Mouse (Mus musculus) MEL (cell line): ENCODE data around the gene Ndufaf1. TPM values are rescaled to one million over a fixed set of nuclear protein-coding genes. Genes with fewer than 3 reads are reported as not detected.

ENCODE experiments used
- DNase-seq: peaks from one replicate; pipeline ENCODE4 v3.0.0; 2011; ENCODE audit warnings: low read depth, low spot score
- H3K27ac ChIP-seq: 2 replicates; pipeline ENCODE4 v1.5.1; 2012; ENCODE audit warnings: low read depth, mild to moderate bottlenecking, control low read depth, low read length, moderate library complexity; ENCODE audit not compliant: control insufficient read depth
- H3K27me3 ChIP-seq, 2 experiments: fragments of 150-350 bp in 1 of 2; sonication (generic) in 1 of 2; 2 replicates each; pipeline ENCODE4 v1.6.1; 2012; ENCODE audit warnings: low read length in 2 of 2, mild to moderate bottlenecking in 2 of 2, improper control_type of control experiment in 1 of 2, moderate library complexity in 1 of 2; ENCODE audit not compliant: insufficient read depth in 2 of 2, control insufficient read depth in 1 of 2
- H3K36me3 ChIP-seq, 2 experiments: 2 replicates each; pipeline ENCODE4 v1.6.1; 2012 to 2014; ENCODE audit warnings: low read length in 2 of 2, improper control_type of control experiment in 1 of 2, inconsistent platforms in 1 of 2, mild to moderate bottlenecking in 1 of 2; ENCODE audit not compliant: insufficient read depth in 2 of 2, control insufficient read depth in 1 of 2
- H3K4me1 ChIP-seq, 2 experiments: fragments of 150-350 bp in 1 of 2; sonication (generic) in 1 of 2; 2 replicates each; pipeline ENCODE4 v1.6.1; 2012; ENCODE audit warnings: low read length in 2 of 2, improper control_type of control experiment in 1 of 2, mild to moderate bottlenecking in 1 of 2; ENCODE audit not compliant: insufficient read depth in 2 of 2, control insufficient read depth in 1 of 2
- H3K4me3 ChIP-seq, 2 experiments: fragments of 150-350 bp in 1 of 2; sonication (generic) in 1 of 2; 2 replicates each; pipeline ENCODE4 v1.5.1; 2012; ENCODE audit warnings: low read depth in 2 of 2, low read length in 2 of 2, mild to moderate bottlenecking in 2 of 2, moderate library complexity in 2 of 2, control low read depth in 1 of 2, improper control_type of control experiment in 1 of 2; ENCODE audit not compliant: control insufficient read depth in 1 of 2, insufficient read depth in 1 of 2
- H3K79me2 ChIP-seq: 2 replicates; pipeline ENCODE4 v1.6.1; 2012; ENCODE audit warnings: mild to moderate bottlenecking, low read length, moderate library complexity; ENCODE audit not compliant: control insufficient read depth, poor library complexity, insufficient read depth
- H3K9ac ChIP-seq: 2 replicates; pipeline ENCODE4 v1.6.1; 2012; ENCODE audit warnings: low read depth, mild to moderate bottlenecking, control low read depth, low read length, moderate library complexity; ENCODE audit not compliant: control insufficient read depth, poor library complexity, severe bottlenecking
- H3K9me3 ChIP-seq: fragments of 150-350 bp; sonication (generic); replicated peaks from 2 replicates; pipeline ENCODE4 v1.6.1; 2012; ENCODE audit warnings: mild to moderate bottlenecking, low read length, improper control_type of control experiment, moderate library complexity; ENCODE audit not compliant: insufficient read depth
- BHLHE40 ChIP-seq: IDR thresholded peaks from 2 replicates; pipeline ENCODE4 v1.6.1; 2012; ENCODE audit warnings: low read depth, mild to moderate bottlenecking, inconsistent platforms, low read length, improper control_type of control experiment, borderline replicate concordance
- CHD1 ChIP-seq: IDR thresholded peaks from 2 replicates; pipeline ENCODE4 v1.6.1; 2012; ENCODE audit warnings: low read depth, mild to moderate bottlenecking, inconsistent platforms, low read length, improper control_type of control experiment
- CTCF ChIP-seq, 3 experiments: IDR thresholded peaks in 2 of 3; conservative IDR thresholded peaks in 1 of 3; 2 replicates each; pipeline ENCODE4 v1.5.1; 2011 to 2012; ENCODE audit warnings: low read length in 3 of 3, low read depth in 2 of 3, mild to moderate bottlenecking in 2 of 3, improper control_type of control experiment in 1 of 3, inconsistent platforms in 1 of 3, mixed read lengths in 1 of 3, moderate library complexity in 1 of 3; ENCODE audit not compliant: control insufficient read depth in 1 of 3, insufficient read depth in 1 of 3, poor library complexity in 1 of 3, severe bottlenecking in 1 of 3
- E2F4 ChIP-seq: IDR thresholded peaks from 2 replicates; pipeline ENCODE4 v1.6.1; 2011; ENCODE audit warnings: low read depth, low read length, improper control_type of control experiment, borderline replicate concordance
- GABPA ChIP-seq: IDR thresholded peaks from 2 replicates; pipeline ENCODE4 v1.6.1; 2012; ENCODE audit warnings: low read depth, mild to moderate bottlenecking, inconsistent platforms, low read length, improper control_type of control experiment, moderate library complexity
- JUND ChIP-seq: IDR thresholded peaks from 2 replicates; pipeline ENCODE4 v1.6.1; 2011; ENCODE audit warnings: low read depth, mild to moderate bottlenecking, improper control_type of control experiment, low read length
- MAFK ChIP-seq: IDR thresholded peaks from 2 replicates; pipeline ENCODE4 v1.6.1; 2011; ENCODE audit warnings: low read depth, mild to moderate bottlenecking, low read length, improper control_type of control experiment, borderline replicate concordance
- MAX ChIP-seq: IDR thresholded peaks from 2 replicates; pipeline ENCODE4 v1.6.1; 2011; ENCODE audit warnings: low read length, improper control_type of control experiment
- MAZ ChIP-seq: IDR thresholded peaks from 2 replicates; pipeline ENCODE4 v1.6.1; 2012; ENCODE audit warnings: low read depth, mild to moderate bottlenecking, inconsistent platforms, low read length, improper control_type of control experiment
- MYC ChIP-seq: IDR thresholded peaks from 2 replicates; pipeline ENCODE4 v1.6.1; 2011; ENCODE audit warnings: low read depth, mild to moderate bottlenecking, low read length, improper control_type of control experiment, moderate library complexity
- POLR2A ChIP-seq, 2 experiments: IDR thresholded peaks; 2 replicates each; pipeline ENCODE4 v1.6.1; 2011 to 2012; ENCODE audit warnings: low read length in 2 of 2, mild to moderate bottlenecking in 2 of 2, control low read depth in 1 of 2, improper control_type of control experiment in 1 of 2, low read depth in 1 of 2, moderate library complexity in 1 of 2; ENCODE audit not compliant: control insufficient read depth in 1 of 2, insufficient read depth in 1 of 2, poor library complexity in 1 of 2
- POLR2AphosphoS2 ChIP-seq: IDR thresholded peaks from 2 replicates; pipeline ENCODE4 v1.6.1; 2011; ENCODE audit warnings: low read length, improper control_type of control experiment
- POLR2AphosphoS5 ChIP-seq: IDR thresholded peaks from 2 replicates; pipeline ENCODE4 v1.6.1; 2012; ENCODE audit warnings: low read depth, borderline replicate concordance, mild to moderate bottlenecking, inconsistent platforms, low read length, moderate library complexity, mixed read lengths
- RAD21 ChIP-seq: IDR thresholded peaks from 2 replicates; pipeline ENCODE4 v1.6.1; 2011; ENCODE audit warnings: mild to moderate bottlenecking, low read depth, low read length, improper control_type of control experiment
- RCOR1 ChIP-seq: IDR thresholded peaks from 2 replicates; pipeline ENCODE4 v1.6.1; 2012; ENCODE audit warnings: low read depth, mild to moderate bottlenecking, inconsistent platforms, low read length, improper control_type of control experiment
- SMC3 ChIP-seq: IDR thresholded peaks from 2 replicates; pipeline ENCODE4 v1.6.1; 2011; ENCODE audit warnings: low read depth, low read length, improper control_type of control experiment
- TBP ChIP-seq: IDR thresholded peaks from 2 replicates; pipeline ENCODE4 v1.8.0; 2011; ENCODE audit warnings: low read depth, low read length, improper control_type of control experiment
- ZKSCAN1 ChIP-seq: IDR thresholded peaks from 2 replicates; pipeline ENCODE4 v1.6.1; 2012; ENCODE audit warnings: low read depth, mild to moderate bottlenecking, inconsistent platforms, low read length, improper control_type of control experiment, moderate library complexity
- ZNF384 ChIP-seq: IDR thresholded peaks from 2 replicates; pipeline ENCODE4 v1.6.1; 2012; ENCODE audit warnings: low read depth, mild to moderate bottlenecking, inconsistent platforms, low read length, improper control_type of control experiment
- polyA plus RNA-seq, 2 experiments: library from polyadenylated mRNA; stranded (reverse) in 1 of 2; unstranded in 1 of 2; fragments of >175 nt in 1 of 2; fragments of >200 nt in 1 of 2; gene quantifications; 2 replicates each; pipeline versions ENCODE4 v1.2.1 to v1.2.4; 2012; ENCODE audit warnings: low replicate concordance in 2 of 2, low read depth in 1 of 2; ENCODE audit not compliant: insufficient read length in 2 of 2, insufficient read depth in 1 of 2, missing spikeins in 1 of 2
- total RNA-seq: library from RNA; depleted of rRNA; stranded (reverse); fragments of 300-350 nt; gene quantifications from 2 replicates; pipeline ENCODE4 v1.2.3, GENCODE M21; 2012

Gene Ndufaf1
- total and polyA plus RNA-seq, 3 experiments = 18.0 to 25.3 TPM; not detected in 1

DNA sequence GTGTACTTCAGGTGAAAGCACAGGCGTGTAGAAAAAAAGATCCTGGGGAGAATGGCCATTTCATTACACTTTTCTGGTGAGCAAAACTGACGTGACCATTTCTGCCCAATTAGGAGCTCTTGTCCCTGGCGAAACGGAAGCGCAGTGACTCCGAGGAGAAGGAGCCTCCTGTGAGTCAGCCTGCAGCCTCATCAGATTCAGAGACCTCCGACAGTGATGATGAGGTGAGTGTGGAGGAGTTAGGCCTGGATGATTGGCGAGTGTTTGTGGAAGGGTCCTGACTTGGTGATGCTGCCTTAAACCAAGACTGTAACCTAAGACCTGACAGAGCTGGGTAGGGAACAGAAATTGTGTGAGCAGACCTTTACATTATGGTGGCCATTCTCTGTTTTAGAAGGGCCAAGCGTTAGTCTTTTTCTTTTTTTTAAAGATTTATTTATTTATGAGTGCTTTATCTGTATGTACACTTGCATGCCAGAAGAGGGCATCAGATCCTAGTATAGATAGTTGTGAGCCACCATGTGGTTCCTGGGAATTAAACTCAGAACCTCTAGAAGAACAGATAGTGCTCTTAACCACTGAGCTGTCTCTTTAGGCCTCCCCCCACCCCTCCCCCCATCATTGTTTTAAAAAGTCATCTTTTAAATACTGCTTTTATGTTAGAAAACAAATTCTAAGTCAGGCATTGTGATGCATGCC lies 29.5 kb upstream of the Ndufaf1 start:
- H3K27me3 ChIP-seq = no peaks in the 10 kb centered on the region
- H3K4me3 ChIP-seq = no peak overlapping the region
- H3K9me3 ChIP-seq = no peaks in the 10 kb centered on the region
- H3K36me3 ChIP-seq = peaks cover 8 to 9% of the 10 kb centered on the region in 2 experiments
- H3K27ac ChIP-seq = no peak overlapping the region
- H3K4me1 ChIP-seq = peaks cover 4 to 9% of the 10 kb centered on the region in 2 experiments; a peak in 3 of 4 replicates
- no peaks in the 10 kb centered on the region for H3K79me2 ChIP-seq
- DNase-seq = no peak
- H3K9ac ChIP-seq = no peak overlapping the region
- TF ChIP-seq RAD21 = peak; percentile 19
- TF ChIP-seq SMC3 = peak; percentile 30; the same call in 1 of the 2 replicates
- no peak for TF ChIP-seq E2F4
- TF ChIP-seq MYC = 0 out of 2 replicates have a peak, but pooled peaks have one; percentile 29
- TF ChIP-seq CTCF (IDR thresholded peaks at IDR 0.05 in 2 of 3, conservative IDR thresholded peaks at IDR 0.05 in 1 of 3; ENCODE audit: control insufficient read depth in 1 of 3, insufficient read depth in 1 of 3, low read depth in 2 of 3, low read length in 3 of 3, poor library complexity in 1 of 3, severe bottlenecking in 1 of 3) = peak in 1 of 3 experiments; percentile 36; a peak in 2 of 6 replicates
- TF ChIP-seq, all 39 proteins: peak for 4

DNA sequence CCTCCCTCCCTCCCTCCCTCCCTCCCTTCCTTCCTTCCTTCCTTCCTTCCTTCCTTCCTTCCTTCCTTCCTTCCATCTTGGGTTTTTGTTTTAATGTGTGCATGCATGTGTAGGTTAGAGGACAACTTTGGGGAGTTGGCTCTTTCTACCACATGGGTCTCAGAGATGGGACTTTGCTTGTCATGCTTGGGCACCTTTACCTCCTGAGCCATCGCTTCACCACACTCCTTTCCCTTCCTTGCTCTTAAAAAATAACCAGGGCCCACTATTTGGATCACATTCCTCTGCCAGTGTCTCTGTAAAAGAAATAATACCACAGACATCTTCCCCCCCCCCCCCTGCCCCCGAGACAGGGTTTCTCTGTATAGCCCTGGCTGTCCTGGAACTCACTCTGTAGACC lies 21.1 kb upstream of the Ndufaf1 start:
- H3K27ac ChIP-seq = no peak overlapping the region
- H3K36me3 ChIP-seq = peaks cover 0 to 18% of the 10 kb centered on the region in 2 experiments; a peak in 2 of 4 replicates
- H3K4me1 ChIP-seq = no peaks in the 10 kb centered on the region

DNA sequence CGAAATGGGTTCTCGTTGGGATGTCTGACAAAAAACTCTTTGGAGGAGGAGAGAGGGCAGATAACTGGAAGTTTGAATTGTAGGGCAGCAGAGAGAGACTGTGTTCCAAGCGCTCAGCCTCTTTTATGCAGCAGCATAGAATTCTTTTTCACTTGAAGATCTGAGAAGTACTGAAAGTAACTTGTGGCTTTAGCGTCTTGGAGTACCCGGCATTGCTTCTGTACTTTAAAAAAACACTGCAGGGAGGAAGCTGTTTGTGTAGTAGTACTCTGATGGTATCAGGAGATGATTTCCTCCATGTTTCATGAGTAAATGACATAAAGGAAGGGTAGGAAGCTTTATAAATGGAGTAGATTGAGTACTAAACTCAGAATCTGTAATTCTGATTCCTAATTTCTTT lies 13.2 kb upstream of the Ndufaf1 start:
- no peak for TF ChIP-seq JUND
- no peak for TF ChIP-seq MAFK
- no peak for TF ChIP-seq MYC
- TF ChIP-seq MAX = no peak
- TF ChIP-seq TBP = 0 out of 2 replicates have a peak, but pooled peaks have one; percentile 2
- TF ChIP-seq POLR2AphosphoS2 = no peak
- peak; percentile 72 for TF ChIP-seq ZNF384
- Histone ChIP-seq H3K4me3 (peak overlapping the region; percentile 96 to 100), H3K36me3 (peaks cover 5 to 12% of the 10 kb centered on the region in 2 experiments), H3K79me2 (peaks cover 42% of the 10 kb centered on the region), H3K27me3 (no peaks in the 10 kb centered on the region), H3K9ac (peak overlapping the region; percentile 89), H3K9me3 (no peaks in the 10 kb centered on the region), H3K4me1 (peaks cover 3 to 12% of the 10 kb centered on the region in 2 experiments; a peak in 3 of 4 replicates), H3K27ac (peak overlapping the region; percentile 84)
- peak; percentile 66 for DNase-seq

More for the DNA sequence above, 21.1 kb upstream of the Ndufaf1 start:
- peaks cover 16% of the 10 kb centered on the region for H3K79me2 ChIP-seq
- no peak for TF ChIP-seq MAZ
- TF ChIP-seq ZKSCAN1 = no peak
- no peak for TF ChIP-seq CHD1
- no peak for TF ChIP-seq MAFK
- TF ChIP-seq POLR2AphosphoS5 = no peak
- no peak for TF ChIP-seq TBP
- no peak for TF ChIP-seq POLR2A (IDR thresholded peaks at IDR 0.05; ENCODE audit: control insufficient read depth in 1 of 2, insufficient read depth in 1 of 2, low read depth in 1 of 2, low read length in 2 of 2, poor library complexity in 1 of 2)
- no peak for TF ChIP-seq GABPA
- no peak for TF ChIP-seq RCOR1
- no peak for TF ChIP-seq BHLHE40
- no peak for TF ChIP-seq MAX
- H3K27me3 ChIP-seq = no peaks in the 10 kb centered on the region
- DNase-seq = no peak
- H3K9me3 ChIP-seq = no peaks in the 10 kb centered on the region
- H3K9ac ChIP-seq = no peak overlapping the region
- H3K4me3 ChIP-seq = no peak overlapping the region
